Mouse (Mus musculus) heart, postnatal 36 days (tissue): Measurements from ENCODE around the gene Zcchc14. TPM values are rescaled to one million over a fixed set of nuclear protein-coding genes. Genes with fewer than 3 reads are reported as not detected.

Source experiments
- DNase-seq, 2 experiments: peaks; one replicate each; pipeline ENCODE4 v3.0.0; 2021 to 2022
- intact Hi-C: fragments of 180-260 bp; cut with DNase I; formaldehyde crosslinking; loops from one replicate; pipeline ENCODE4 v1.15.1; 2025
- total RNA-seq, 2 experiments: library from RNA; stranded (reverse); gene quantifications; 2 replicates each; pipeline ENCODE4 v1.2.3; 2021

Gene Zcchc14
- total RNA-seq: 10 to 100 TPM; 25.3 to 33.1 TPM

DNA sequence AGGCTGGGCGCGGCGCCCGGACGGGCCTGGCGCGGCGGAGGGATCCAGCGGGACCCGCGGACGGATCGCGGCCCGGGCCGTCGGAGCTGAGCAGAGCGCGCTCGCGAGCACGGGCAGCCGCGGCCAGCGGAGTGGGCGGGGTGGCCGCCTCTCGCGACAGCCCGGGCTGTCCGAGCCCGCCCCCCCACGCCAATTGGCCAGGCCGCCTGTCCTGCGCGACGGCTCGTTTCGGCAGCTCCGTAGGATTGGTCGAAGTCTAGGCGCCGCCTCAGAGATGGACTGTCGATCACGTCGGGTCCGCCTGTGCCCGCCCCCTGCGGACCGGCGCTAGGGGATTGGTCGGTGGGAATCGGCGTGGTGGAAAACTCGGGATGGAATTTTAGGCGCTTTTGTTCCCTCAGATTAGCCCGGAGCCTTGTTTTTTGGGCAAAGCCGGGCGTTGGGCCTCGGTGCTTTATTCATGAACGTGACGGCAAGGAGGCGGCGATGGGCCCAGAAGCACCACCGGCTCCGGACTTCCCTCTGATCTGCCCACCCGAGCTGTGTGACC is at the start of gene Zcchc14:
TSS of gene Zcchc14 (minus strand) at position 128 of the 550 bp plus-strand sequence.
- intact Hi-C loops: no loop called here
- peak; percentile 94 for DNase-seq

DNA sequence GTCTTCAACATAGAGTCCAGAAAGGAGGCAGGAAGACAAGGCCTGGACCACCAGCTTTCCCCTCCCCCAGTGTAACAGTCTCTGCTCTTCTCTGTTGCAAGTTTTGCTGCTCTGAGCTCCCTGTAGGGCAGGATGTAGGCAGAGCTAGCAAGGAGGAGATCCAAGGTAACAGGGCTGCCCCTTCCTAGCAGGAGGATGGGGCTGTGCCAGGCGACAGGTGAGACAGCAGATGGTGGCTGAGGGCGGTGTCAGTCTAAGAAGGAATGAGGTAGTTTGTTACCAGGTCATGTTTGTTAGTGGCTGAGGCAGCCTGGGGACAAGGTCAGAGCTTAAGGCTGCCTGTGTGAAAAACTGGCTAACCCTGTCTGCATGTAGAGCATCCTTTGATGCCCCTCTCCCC is 47.2 kb upstream of the Zcchc14 start:
- no peak for DNase-seq
- intact Hi-C loops: no loop called here

DNA sequence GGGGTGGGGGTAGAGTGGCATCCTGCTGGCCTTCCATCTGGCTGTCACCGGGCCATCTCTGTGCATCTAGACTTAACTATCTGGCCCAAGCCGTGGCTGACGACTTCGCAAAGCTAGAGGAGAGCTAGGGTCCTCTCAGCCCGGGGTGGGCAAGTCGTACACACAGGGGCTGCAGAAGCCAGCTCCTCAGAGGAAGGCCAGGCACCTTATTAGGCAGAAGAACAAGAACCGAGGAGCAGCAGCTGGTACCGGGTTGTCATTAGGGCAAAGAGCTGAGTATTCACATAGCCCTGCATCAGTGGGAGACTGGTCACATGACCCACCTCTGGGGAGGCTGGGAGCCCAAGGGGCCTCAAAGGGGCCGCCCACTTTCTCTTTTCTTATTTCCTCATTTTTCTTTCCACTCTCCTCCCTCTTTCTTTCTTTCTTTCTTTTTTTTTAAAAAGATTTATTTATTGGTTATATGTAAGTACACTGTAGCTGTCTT is 46.0 kb upstream of the Zcchc14 start:
- intact Hi-C loops: no loop called here
- DNase-seq: no peak

DNA sequence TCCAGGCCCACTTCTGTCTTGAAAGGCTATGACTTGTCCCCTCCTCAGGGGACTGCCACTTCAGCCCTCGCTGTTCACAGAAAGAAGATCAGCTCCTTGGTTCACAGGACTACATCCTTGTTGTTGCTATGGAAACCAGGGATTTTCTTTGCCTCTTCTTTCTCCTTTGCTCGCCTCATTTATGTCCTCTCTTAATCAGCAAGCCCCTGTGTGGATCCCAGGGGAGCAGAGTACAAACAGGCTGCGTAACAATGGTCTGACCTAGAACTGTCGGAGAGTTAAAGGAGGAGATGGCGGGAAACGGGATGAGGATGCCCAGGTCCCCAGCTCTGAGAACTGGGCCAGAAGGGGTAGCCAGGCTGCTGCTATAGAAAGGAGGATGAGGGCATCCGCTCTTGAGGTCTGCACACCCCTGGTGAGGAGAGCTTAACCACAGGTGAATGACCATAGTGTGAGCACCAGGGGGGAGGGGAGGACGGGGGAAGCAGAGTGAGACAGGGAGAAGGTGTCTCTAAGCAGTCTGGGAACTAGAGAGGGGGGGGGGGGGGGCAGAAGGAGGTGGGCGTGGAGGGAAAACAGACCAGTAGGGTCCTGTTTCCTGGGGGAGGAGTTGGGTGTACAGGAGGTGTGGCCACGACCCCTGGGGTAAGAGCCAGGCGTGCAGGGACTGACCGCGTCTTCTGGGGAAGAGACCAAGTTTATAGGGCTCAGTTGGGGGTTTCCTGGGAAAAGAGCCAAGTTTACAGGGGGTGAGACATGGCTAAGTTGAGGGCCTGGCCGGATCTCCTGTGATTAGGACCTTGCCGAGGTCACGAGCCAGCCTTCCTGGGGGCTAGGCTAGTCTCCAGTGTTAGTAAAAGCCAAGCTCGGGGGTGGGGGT is 45.3 kb upstream of the Zcchc14 start:
- intact Hi-C loops: no loop called here
- no peak for DNase-seq

DNA sequence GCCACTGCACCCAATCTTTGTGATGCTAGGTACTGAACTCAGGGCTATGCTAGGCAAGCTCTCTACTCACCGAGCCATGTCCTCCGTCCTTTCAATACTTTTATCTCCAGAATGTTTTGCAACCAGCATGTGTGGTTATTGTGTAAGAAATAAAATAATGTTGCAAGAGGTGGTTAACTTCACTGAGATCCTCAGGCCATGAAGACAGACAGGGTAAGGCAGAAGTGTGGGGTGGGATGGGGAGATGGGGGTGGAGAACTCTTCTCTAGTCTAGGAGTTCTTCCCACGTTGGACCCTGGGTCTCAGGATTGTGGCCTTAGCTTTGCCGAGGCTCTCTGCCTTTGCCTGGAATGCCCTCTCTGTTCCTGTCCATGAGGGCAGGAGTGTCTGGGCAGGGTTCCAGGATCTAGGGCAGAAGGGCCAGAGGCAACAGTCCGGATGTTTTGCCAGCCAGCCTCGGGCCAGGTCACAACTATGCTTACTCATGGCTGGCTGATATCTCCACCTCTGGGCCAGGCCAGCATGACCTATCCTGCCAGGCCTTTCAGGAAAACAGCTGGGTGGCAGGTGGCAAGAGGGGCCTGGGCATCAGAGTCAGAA is 43.0 kb upstream of the Zcchc14 start:
- intact Hi-C loops: no loop called here
- DNase-seq: peak; percentile 71

DNA sequence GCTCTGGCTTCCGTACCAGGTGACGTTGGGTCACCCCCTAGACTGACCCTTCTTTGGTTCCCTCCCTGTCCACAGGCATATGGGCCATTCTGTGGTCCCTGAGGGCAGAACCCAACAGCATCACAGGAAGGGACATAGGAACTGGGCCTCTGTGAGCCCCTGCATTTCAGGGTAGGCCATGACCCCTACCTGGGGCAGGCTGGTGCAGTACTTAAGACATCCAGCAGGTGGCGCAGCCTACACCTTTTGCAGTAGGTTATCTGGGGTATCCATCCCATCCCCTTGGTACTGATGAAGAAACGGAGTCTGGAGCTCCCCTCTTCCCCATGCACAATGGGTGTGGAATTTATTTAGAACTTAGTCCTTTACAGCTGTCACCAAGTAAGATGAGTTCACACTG is 41.8 kb upstream of the Zcchc14 start:
- intact Hi-C loops: no loop called here
- DNase-seq: peak in 1 of 2 experiments; percentile 67

DNA sequence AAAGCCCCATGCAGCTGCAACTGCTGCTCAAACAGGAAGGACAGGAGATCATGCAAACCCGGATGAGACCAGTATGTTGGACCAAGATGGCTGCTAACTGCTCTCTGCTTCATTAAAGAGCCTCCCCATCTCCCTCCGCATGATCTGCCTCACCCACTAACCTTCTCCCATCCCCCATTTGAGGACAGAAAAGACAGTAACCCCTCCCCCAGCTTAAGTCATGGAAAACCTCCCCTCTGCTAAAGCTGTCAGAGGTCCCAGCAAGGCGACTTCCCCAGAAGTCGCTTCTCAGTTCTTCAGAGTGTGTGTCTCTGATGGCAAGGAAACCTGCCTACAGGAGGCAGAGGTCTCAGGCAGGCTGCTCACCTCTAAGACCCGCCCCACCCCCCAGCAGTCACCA is 35.8 kb upstream of the Zcchc14 start:
- DNase-seq: no peak
- intact Hi-C loops: no loop called here

DNA sequence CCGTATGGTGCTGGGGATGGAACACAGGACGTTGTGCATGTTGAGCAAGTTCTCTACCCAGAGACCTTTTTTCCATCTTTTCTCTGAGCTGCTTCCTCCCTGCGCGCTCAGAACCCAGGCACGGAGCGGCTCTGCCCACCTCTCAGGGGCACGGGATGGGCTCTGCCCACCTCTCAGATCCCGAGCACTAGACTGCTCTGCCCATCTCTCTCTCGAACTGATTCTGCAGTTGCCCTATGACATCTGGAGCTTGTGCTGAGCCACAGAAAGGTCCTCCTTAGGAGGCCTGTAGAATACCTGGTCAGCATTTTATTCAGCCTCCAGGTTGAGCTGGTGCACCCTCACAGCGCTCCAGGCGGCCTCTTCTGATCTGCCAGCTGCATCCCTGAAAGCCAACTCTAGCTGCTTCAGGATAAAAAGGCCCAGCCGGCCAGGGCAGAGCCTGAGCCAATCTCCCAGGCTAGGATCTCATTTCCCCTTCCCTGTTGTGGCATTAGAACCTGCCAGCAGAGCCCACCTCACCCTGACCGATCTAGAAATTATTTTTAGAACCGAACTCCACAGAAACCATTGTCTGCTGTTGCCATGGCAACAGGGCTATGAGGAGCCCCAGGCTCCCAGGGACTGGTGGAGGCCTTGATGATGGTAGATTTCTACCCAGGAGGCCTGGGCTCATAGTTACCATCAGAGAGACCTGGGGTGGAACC is 34.9 kb upstream of the Zcchc14 start:
- intact Hi-C loops: no loop called here
- DNase-seq: no peak

DNA sequence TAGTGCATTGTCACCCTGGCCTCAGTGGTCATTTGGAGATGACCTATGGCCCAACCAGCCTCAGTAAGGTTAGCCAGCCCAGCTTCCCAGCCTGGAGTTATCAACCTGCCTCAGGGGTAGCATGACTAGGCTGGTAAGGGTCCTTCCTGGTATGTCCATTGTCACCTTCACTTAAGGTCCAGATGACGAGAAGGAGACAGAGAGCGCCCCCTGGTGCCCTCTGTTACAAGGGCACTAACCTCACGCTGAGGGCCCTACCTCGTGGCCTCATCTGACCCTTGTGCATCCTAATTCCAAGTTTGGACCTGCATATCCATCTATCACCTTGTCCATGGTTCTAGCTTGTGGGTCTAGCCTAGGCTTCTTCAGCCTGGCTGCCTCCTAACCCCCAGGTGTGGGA is 32.7 kb upstream of the Zcchc14 start:
- intact Hi-C loops: loop anchor here (1.0 to 2.0 kb wide), 2 partner anchors 82 to 139 kb away; no protein-coding TSS in a partner anchor
- DNase-seq: peak; percentile 76 to 85

DNA sequence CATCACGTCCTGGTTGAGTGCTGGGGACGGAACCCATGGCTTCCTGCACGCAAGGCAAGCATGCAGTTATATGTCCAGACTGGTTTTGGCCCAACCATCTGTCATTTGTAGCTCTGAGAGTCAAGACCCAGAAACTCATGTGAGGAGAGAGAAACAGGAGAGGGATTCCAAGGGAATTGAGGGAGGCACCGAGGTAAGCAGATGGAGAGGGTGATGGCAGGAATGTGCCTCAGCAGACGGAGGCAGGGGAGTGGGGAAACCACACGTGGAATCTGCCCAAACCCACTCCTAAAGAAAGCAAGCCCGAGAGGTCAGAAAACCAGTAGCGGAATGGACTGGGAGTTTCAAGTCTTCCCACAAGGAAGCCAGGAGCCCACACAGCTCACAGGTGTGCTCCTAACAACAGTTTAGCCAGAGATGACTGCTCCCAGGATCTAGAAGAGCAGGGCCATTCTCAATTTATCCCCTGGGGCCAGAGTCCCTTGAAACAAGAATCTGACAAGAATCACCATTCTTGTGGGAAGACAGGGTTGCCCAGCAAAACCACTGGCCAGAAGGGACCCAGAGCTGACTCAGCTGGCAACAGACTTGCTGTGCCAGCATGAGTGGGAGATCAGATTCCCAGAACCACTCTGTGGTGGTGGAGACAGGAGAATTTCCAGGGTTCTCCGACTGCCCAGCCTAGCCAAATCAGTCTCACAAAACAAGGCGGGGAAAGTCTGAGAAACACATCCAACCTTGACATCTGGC is 30.6 kb upstream of the Zcchc14 start:
- no peak for DNase-seq
- intact Hi-C loops: no loop called here

DNA sequence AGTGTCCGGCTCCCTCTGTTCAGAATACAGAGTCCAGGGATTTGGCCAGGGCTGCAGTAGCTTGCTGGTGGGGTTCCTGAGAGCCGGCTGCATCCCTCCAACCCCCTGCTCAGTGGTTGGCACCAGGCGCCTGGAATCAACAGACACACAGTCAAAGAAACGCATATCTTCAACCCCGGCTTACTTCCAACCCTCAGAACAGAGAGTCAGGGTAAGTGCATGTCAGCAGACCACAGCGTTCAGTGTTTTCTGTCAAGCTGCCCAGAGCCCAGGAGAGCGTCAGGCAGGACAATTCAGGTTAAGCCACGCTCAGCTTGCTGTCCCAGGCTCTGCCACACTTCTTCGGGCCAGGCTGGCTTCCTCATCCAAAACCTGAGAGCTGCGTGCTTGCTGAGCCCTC is 28.8 kb upstream of the Zcchc14 start:
- no peak for DNase-seq
- intact Hi-C loops: no loop called here

DNA sequence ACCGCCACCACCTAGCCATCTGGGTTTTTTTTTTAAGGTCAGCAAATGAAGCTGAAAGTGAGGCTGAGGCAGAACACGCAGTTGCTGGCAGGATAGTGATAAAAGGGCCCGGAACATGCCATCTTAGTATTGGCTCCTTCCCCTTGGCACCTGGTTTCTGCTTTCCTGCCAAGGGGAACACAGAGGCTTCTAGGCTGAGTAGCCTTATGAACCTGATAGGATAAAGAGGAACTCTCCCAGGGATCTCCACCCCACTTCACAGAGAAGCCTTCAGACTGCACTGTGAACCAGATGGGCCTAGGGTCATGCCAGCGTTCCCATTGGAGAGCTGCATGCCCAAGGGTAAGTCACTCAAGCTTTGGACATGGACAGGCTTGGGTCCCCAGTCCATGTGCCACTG is 28.2 kb upstream of the Zcchc14 start:
- intact Hi-C loops: no loop called here
- DNase-seq: no peak

DNA sequence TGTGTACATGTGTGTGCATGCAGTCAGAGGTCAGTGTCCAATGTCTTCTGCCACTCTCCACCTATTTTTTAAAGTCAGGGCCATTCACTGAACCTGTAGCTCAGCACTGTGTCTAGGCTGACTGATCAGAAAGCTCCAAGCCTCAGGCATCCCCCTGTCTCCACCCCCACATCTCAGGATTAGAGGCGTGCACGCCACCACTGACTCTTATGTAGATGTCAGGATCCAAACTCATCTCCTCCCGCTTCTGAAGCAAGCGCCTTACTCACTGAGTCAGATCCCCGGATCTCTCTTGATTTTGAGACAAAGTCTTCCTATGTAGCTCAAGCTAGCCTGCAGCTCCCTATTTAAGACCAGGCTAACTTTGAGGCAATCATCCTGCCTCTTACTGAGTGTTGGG is 26.0 kb upstream of the Zcchc14 start:
- intact Hi-C loops: no loop called here

DNA sequence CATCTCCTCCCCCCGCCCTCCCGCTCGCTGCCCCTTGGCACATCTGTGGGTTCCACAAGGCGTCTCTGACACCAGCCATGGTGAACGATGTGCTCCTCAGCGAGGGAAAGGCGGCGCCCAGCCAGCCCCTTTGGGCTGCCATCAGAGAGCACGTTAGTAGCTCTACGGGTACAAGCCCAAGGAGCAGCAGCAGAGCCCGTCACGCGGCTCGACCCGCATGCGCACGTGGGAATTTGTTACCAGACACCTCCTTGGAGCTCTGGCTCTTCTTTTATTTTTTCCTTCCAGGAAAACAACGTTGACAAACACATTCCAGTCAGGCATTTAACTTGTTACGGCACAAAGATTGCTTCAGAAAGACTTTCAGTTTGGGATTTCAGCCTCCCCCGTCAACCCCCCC is 23.0 kb upstream of the Zcchc14 start:
- DNase-seq: peak in 1 of 2 experiments; percentile 52
- intact Hi-C loops: no loop called here

More for the DNA sequence above, 26.0 kb upstream of the Zcchc14 start:
- DNase-seq: no peak

DNA sequence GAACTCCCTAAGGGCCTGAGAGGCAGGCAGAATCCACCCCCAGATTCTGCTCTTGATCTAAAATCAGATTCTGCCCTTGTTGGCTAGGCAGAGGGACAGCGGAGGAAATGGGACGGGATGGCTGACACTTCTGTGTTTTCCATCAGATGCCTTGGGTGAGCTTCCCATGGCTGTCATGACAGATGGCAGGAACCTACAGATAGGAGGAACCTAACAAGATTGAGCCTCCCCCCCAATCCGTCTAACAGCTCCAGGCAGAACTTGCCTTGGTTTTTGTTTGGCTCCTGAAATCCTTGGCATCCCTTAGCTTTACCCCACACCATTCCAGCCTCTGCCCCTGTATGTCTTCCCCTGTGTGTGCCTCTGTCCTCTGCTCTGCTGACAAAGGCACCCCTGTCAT is 22.5 kb upstream of the Zcchc14 start:
- intact Hi-C loops: no loop called here
- DNase-seq: no peak

DNA sequence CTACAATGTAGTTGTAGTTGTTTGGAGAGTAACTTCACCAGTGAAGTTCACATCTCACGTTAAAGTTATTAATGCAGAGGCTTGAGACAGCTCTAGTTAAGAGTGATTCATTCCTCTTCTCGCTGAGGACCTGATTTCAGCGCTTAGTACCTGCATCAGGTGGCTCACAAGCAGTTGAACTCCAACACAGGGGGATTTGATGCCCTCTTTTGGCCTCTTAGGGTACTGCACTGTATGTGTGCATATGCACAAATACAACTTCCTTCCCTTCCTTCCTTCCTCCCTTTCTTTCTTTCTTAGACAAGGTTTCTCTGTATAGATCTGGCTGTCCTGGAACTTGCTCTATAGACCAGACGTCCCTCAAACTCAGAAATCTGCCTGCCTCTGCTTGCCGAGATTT is 21.8 kb upstream of the Zcchc14 start:
- intact Hi-C loops: no loop called here
- DNase-seq: no peak

DNA sequence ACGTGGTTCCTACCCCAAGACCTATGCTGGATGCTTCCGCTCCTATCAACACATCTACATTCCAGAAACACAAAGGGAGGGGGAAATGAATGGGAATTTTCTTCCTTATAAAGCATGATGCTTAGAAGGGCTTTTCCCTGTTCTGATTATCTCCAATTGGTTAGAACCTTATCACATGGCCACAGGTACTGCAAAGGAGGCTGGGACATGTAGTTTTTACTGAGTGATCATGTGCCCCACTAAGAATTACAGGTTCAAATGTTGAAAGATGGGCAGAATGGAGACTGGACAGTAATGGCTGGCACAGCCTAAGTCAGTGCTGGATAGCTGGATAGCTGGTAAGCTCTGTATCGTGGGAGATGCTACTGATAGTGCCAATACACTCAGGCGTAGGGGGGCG is 21.2 kb upstream of the Zcchc14 start:
- intact Hi-C loops: no loop called here
- no peak for DNase-seq

DNA sequence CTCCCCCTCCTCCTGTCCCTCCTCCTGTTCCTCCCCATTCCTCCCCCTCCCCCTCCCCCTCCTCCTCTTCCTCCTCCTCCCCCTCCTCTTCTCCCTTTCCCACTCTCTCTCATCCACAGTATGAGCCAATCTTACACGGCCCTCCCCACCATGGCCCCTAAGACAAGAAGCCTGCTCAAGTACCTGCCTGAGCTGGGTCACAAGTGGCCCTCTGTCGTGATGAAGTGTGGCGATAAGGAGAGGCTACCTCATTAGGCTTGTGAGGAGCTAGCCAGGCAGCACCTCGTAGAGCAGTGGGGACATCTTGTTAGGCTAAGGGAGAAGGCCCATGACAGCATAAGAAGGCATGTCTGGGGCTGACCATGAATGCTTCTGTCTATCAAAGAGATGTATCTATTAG is 20.5 kb upstream of the Zcchc14 start:
- intact Hi-C loops: no loop called here
- DNase-seq: no peak

DNA sequence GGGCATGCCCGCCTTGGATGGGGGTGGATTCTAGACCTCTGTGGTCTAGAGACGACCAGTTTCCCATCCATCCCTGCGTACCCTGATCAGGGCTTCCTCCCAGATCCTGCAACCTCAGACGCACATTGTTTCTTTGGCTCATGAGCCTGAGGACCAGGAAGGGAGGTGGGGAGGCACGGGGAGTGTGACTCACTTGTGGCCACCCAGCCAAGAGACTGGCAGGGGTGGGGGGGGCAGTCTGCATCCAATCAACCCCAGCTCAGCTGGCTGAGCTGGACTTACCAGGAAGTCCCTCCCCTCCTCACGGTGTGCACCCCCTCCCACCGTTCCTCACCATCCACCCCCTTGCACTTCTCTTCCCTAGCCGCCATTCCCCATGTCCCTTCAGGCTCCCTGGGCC is 16.5 kb upstream of the Zcchc14 start:
- DNase-seq: peak in 1 of 2 experiments; percentile 44
- intact Hi-C loops: no loop called here

DNA sequence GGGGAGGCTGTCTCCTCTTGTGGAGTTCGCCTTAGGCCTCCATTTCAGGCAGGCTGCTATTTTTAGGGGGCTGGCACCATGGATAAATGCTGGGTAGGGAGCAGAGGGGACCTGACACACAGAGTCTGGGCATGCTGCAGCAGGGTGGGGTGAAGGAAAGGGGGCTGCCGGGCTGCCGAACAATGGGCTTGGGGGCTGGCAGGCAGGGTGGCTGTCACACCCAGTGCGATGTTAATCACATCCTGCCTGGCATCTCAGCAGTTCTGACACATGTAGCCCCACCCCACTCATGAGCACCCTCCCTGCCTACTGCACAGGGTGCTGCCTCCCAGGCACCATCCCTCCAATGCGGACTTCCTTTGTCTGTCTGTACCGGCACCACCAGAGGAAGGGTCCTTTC is 15.9 kb upstream of the Zcchc14 start:
- DNase-seq: no peak
- intact Hi-C loops: no loop called here
